Mouse (Mus musculus) kidney, adult 18-20 months (tissue): ENCODE results near the gene Slc30a2.
"Not testable (repeated sequence)": the region's sequence is repeated elsewhere in the genome, so short reads cannot be mapped to it uniquely, and the experiment has no call there.

Experiments
- DNase-seq: peaks from one replicate; pipeline ENCODE4 v3.0.0; 2021

The Slc30a2 gene

DNA sequence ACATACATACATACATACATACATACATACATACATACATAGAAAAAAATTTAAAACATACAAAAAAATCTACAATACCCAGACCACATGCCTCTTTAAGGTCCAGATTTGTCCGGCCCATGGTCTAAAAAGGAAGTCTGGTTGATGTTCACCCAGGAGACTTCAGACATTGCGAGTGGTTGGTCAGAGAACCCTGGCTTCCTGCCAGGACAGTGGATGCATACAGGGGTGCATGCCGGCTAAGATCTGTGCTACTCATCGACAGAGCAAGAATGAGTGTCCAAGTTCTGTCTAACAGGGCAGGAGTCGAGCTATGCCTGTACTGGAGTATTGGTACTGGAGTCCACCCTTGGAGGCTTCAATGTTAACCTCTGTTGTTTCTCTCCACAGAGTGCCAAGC, 18.3 kb upstream of the Slc30a2 start:
- peak; percentile 79 for DNase-seq

DNA sequence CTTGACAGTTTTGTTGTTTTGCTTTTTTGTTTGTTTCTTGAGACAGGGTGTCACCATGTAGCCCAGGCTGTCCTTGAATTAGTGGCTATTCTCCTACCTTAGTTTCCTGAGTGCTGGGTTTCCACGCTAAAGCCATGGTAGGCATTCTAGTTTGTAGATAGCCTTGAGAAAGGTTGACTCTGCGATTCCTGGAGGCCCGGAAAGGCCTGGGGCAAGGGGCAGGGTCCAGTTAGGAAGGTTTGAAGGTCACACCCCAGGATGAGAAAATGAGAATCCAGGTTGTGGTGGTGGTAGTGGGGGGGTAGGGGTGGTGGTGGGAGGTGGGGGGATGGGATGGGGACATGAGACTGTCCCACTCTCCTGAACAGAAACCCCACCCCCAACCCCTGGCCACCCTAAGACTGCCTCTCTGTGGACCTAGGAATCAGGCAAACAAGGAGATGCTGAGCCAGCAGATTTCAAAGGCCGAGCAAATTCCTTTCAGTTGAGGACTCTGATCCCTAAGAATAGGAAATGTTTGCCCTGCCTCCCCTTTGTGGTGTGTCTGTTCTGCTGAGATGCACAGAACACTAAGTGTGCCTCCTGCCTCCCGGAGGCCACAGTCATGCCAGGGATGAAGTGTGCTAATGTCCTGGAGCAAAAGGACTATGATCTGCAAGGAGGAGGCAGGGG, 16.0 kb upstream of the Slc30a2 start:
- DNase-seq, result peak; percentile 73

GRCm38 (mm10) chr4:134328151-134328550, 14.8 kb upstream of the Slc30a2 start:
- peak; percentile 24 for DNase-seq

- no peak for DNase-seq
Measured at GRCm38 (mm10) chr4:134328832-134329231, 14.1 kb upstream of the Slc30a2 start.

GRCm38 (mm10) chr4:134330281-134330680, 12.7 kb upstream of the Slc30a2 start:
- DNase-seq, result peak; percentile 54

DNA sequence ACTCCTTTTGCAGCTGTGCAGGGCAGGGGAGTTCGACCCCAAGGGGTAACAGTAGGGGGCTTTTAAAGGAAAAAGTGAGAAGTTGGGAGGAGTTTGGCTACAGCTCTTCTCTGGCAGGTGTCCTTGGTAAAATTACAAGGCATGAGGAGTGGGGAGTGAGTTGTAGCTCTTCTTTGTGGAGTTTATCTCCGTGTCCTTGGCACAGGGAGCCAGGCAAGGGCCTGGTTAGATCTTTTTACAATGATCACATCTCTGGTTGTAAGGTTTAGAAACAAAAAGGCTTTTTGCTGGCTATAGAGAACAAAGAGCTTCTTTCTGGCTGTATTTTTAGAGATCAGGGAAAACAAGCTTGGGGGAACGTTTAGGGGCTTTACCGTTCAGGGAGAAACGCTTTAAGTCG, 1.8 kb upstream of the Slc30a2 start:
- DNase-seq, result not testable (repeated sequence)

DNA sequence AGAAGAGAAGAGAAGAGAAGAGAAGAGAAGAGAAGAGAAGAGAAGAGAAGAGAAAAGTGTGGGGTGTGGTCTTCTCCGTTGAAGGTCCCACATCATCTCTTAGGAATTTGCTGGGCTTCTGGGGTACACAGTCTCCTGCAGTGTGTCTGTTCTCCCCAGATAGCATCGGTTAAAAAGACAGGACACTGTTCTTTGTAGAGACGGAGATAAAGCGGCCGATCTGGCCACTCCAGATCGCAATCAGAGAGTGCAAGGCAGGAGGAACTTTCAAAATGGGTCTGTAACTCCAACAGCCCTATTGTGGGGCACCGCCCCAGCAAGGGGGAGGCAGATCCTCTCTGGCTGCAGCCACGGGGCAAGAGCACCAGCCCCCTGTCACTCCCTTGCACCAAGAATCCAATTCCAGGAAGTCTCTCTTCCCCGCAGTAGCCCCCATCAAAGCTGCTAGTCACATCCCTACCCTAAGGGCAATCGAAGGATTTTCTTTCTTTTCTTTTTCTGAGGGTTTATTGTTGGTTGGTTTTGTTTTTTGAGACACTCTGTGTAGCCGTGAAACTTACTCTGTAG, 685 bp upstream of the Slc30a2 start:
- DNase-seq, result no peak

DNA sequence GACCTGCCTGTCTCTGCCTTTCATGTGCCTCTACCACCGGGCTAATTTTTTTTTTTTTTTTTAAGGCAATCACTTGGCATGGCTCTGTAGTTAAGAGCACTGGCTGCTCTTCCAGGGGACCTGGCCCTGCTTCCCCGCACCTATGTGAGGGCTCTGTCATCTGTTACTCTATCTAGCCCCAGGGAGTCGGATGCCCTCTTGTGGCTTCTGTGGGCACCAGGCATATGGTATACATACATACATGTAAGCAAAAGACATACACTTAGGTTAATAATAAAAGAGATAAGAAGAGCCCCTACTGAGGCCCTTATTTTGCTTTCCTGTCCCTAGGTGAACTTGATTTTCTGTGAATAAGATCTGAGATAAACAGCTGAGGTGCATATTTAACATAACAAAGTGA, 1.6 kb downstream of the Slc30a2 start:
- no peak for DNase-seq

DNA sequence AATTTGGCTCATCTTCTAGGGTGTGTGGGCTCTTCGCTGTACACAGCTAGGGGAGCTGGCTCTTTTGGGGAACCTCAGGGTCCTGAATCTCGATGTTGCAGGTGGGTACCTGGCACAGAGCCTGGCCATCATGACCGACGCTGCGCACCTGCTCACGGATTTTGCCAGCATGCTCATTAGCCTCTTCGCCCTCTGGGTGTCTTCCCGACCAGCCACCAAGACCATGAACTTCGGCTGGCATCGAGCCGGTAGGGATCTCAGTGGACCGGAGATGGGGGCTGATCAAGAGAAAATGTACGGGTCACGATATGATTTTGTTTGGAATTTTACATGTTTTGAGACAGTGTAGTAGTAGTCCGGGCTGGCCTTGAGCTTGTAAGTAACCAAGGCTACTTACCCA, 2.8 kb downstream of the Slc30a2 start:
- DNase-seq, result no peak

DNA sequence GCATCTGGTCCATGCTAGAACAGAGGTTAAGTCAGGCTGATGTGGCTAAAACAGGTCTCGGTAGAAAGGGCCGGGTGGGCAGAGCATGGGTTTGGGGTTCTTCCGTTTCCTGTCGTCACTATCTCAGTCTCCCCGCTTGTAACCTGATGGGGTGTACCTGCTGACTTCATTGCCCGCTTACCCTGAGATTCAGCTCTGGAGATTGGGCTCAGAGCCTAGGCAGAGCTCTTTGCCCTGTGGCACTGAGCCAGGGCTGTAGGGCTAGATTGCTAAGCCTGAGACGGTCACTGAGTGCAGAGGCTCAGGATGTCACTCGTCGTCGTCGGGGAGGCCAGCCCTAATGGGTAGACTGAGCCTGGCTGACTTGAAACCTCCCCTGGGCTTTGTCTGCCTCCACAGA, 5.1 kb downstream of the Slc30a2 start:
- peak; percentile 78 for DNase-seq

DNA sequence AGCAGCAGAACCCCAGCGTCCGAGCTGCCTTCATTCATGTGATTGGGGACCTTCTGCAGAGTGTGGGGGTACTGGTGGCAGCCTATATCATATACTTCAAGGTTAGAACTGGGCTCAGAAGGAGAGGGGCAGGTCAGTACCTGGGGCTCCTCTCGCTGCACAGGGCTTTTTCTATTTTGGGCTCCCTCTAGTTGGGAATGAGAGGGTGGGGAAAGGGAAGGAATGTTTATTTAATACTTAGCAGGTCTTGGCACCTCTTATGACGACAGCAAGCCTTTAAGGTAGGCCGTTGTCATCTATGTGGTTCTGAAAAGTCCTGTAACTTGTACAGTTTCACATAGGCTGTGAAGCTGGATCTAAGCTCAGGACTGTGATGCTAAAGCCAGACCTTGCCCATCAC, 5.6 kb downstream of the Slc30a2 start:
- no peak for DNase-seq

- DNase-seq, result no peak
Measured at GRCm38 (mm10) chr4:134349829-134350228, 6.8 kb downstream of the Slc30a2 start.

- no peak for DNase-seq
Measured at GRCm38 (mm10) chr4:134350641-134351040, 7.7 kb downstream of the Slc30a2 start.

DNA sequence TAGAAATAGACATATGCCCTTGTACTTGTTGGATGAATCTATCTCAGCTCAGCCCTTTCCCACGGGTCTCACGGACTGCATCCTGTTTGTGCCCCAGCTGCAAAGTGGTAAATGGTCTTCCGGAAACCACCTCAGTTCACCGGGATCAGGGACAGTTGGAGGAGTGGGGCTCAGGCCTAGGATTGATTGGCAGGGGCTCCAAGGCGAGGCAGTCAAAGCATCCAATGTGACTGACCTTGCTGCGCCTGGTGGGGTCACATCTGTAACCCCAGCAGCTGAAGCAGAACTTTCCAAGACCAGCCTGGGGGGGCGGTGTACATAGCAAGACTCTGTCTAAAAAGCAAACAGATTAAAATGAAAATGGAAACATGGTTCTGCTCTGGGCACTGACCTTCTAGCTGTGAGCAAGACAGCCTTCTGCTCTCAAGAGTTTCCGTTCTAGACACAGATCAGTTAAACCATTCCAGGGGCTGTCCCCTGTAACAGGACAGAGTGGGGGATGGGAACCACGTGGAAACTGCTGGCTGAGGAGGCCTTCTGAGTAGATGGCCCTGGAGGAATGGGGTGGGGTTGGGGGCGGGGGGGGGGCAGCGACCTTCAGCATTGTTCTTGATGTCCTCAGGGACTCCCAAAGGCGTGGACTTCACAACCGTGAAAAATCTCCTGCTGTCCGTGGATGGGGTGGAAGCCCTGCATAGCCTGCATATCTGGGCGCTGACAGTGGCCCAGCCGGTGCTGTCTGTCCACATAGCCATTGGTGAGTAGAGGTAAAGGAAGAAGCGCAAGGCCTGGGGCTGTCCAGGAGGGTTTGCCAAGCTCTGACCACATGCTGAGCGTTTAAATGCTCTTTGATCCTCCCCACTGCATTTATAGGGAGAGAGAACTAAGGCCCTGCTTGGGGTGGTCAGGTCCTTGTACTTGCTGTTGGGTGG, 8.6 kb downstream of the Slc30a2 start:
- DNase-seq, result peak; percentile 22

GRCm38 (mm10) chr4:134352261-134352707, 9.3 kb downstream of the Slc30a2 start:
- DNase-seq, result no peak

GRCm38 (mm10) chr4:134352929-134353328, 9.9 kb downstream of the Slc30a2 start:
- no peak for DNase-seq

- DNase-seq, result no peak
Measured at GRCm38 (mm10) chr4:134353527-134354409, 10.8 kb downstream of the Slc30a2 start.

DNA sequence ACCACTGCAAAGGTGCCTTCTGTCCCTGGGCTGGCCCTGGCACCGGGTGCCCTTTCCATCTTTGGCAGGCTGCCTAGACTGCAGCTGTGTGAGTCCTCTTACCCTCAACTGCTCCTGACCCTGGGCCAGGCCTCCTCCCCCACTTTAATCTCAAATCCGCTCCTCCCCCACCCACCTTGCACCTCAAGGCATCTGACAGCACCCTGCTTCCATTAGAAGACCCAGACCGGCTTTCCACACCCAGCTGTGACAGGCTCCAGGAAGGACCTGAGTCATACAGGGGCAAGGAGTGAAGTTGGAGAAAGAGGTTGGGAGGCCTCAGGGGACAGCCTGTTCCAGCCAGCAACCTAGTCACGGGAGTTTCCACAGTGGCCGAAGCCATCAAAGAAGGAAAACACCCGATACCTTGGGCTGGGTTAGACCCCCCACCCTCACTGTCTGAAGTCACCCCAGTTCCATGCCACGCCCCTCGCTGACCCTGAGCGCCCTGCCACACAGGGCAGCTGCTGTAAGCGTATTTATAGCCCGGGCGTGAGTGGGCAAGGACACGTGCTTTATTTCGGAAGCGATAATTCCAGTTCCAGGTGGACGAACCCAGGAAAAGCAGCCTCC, 13.0 kb downstream of the Slc30a2 start:
- DNase-seq, result peak; percentile 87

- DNase-seq, result peak; percentile 89
Measured at GRCm38 (mm10) chr4:134356591-134357460, 13.8 kb downstream of the Slc30a2 start.

DNA sequence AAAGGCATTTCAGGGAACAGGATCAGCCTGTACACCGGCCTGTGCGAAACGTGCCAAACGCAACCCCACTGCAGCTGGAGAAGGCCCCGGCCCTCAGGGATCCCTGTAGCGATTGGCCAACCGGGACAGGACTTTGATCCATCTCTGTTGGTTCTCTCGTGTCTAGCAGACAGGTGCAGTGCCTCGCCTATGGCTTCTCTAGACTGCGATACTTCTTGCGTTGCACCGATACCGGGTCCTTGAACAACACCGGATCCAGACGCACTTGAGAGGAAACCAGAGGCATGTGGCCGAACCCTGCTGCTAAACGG, 14.4 kb downstream of the Slc30a2 start:
- no peak for DNase-seq

GRCm38 (mm10) chr4:134359649-134360048, 16.7 kb downstream of the Slc30a2 start:
- DNase-seq, result no peak
